Mouse (Mus musculus): ENCODE measurements around the gene Nfxl1.

The Nfxl1 gene

DNA sequence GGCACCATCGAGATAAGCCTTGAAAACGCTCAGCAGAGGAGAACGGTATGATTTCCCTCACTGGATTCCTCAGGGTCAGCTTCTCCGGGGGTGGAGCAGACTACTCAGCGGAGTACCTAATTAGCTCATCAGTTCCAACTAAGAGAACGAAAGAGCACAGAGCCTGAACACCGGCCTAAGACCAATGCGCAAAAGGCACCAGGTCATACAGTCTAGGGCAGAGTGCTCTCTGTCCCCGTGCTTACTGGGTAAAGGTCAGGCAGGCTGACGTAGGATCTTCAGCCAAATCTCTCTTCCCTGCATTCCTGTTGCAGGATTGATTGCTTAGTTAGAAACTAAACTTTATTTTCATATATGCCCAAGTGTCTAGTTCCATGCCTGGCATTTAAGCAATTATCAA is 61.2 kb downstream of the Nfxl1 start:
- DNase-seq, result no peak

DNA sequence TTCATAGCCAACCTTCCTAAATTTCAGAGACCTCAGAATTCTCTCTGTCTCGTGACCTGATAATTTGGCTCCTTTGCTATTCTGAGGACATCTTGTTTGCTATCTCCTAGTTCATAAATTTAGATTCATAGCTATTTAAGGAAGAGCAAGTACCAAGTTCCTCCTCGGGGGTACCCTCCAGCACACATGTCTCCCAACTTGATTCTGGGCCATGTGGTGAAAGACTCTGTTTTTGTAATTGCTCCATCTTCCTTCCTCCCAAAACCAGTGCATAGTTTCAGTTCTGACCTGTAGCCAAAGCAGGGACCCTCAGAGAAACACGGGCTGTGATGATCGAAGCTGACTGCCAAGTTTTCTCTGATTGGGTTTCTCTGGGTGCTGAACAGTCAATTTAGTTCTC is 62.7 kb downstream of the Nfxl1 start:
- DNase-seq, result no peak

DNA sequence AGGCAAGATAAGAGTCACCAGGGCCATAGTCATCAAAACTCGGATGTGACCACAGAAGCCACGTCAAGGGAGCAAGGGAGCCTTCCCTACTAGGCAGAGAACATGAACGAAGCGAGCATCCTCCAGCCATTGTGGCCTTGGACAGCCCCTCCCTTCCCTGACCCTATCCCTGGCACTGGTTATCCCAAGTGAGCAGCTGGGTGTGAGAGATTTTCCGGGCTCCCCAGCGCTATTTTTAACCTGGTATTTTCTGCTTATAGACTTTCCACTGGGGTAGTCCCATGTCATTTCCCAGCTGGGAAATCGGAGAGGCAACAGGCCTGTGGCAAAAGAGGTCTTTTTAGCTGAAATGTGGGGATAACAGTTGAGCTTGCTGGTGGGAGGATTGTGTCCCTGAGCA is 65.6 kb downstream of the Nfxl1 start:
- no peak for DNase-seq

DNA sequence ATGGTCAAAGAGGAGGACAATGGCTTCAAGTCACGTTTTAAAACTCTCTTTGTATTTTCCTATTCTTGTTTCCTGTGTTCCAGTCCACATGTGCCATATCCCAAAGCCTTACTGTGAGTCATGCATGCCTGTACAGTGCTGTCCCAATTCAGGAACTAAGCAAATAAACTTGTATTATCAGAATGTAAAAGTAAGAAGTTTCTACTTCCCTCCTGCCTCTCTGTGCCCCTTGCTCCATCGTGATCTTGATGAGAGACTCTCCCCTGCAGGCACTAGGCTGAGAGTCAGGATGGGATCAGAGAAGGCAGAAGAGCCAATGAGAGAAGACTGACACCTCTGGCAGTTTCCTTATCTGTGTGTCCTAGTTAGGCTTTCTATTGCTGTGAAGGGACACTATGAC is 68.3 kb downstream of the Nfxl1 start:
- no peak for DNase-seq

DNA sequence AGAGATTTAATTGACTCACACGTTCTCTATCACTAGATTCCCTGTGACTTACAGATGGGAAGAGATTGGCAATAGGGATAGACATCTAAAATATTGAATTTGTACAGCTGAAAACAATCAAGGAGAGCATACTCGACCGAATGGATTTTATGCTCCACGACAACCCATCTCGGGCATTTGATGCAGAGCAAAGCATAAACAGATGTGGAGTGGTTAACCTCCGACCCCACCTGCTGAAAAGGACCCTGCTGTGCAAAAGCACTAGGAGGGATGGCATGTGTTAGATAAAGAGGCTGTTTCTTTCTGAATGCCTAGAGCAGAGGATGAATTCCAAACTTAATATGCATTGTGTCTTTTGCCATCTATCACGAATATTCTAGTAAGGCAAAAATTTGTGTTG is 79.0 kb downstream of the Nfxl1 start:
- DNase-seq, result no peak

DNA sequence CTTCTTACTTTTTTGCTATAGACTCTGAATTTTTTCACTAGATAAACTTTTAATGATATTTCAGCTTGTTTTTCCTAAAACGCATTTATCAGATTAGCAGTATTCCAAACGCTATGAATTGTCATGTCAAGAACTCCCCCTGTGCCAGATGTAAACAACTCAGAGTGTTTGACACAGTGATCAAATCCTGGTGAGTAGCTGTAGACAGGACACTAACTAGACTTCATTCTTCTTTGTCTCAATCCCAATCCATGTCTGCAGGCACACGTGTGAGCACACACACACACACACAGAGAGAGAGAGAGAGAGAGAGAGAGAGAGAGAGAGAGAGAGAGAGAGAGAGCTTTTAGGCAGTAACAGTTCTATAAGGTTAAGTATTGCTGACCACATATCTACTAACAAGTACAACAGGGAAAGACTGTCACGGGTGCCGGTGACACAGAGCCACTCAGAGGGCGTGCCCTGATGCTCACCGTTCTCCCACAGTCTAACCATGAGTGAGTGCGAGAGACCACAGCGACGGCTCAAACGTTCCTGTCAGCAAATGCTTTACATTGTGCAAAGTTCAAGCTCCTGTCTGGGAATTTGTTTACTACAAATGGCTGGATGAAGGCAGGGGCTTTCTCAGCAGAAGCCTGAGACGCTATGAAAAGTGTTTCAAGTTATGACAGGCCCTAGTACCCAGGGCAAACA is 87.0 kb downstream of the Nfxl1 start:
- no peak for DNase-seq

DNA sequence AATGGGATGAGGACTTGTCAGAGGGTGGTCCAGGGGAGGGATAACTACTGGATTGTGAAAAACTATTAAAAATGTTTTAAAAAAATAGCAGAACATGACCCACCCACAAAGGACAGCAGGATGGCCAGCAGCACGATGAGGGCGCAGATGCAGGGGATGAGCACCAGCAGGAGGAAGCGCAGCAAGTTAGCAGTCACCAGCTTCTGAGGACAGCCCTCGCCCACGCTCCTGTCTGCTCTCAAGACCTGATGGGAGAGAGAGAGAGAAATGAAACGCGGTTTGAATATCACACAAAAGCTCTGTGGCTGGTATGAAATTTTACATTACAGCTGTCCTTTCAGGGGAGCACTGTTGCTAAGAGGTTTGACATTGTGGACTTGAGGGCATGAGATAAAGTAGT is 87.7 kb downstream of the Nfxl1 start:
- DNase-seq, result no peak

DNA sequence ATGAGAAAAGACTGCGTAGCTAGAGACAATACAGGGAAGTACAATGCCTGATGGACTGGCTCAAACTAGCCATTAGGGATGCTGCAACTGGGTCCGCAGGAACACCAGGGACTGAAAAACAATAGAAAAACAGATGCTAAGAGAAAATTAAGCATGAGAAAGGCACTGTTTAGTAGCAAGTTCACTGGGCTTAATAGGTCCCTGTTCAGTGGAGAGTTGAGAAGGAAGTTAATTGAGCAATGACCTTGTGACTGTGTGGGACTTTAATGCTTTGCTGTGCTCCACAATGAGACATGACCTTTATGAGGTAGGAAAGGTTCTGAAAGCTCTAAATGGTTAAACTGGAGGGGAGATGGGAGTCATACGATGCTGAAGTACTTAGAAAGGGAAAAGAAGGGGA is 94.6 kb downstream of the Nfxl1 start:
- no peak for DNase-seq

All from spleen, adult 18-20 months (tissue).